In genomic region chr1:65048781-65049180, GRCm38 (mm10) we compare ENCODE assay signal across 8 mouse cellular contexts. TPM values are rescaled to one million over a fixed set of nuclear protein-coding genes. Genes with fewer than 3 reads are reported as not detected.
DNase-seq lines count a peak whose midpoint lies in the region; ATAC-seq lines count a peak whose summit lies in the region.

No protein-coding gene starts in this region.

- WGBS in embryonic facial prominence, embryonic 12.5 days = 50% methylated on average over 12 of the region's 12 CpGs
- WGBS in forebrain, embryonic 15.5 days = 47% methylated on average over 12 of the region's 12 CpGs
- 70% methylated on average over 12 of the region's 12 CpGs for WGBS in liver, embryonic 11.5 days

- H3K36me3 ChIP-seq in embryonic facial prominence, embryonic 12.5 days = no peaks in the 10 kb centered on the region
- no peaks in the 10 kb centered on the region for H3K36me3 ChIP-seq in forebrain, embryonic 15.5 days
- H3K36me3 ChIP-seq in liver, embryonic 11.5 days (ENCODE audit: control insufficient read depth, insufficient read depth, low read length) = no peaks in the 10 kb centered on the region

- H3K27me3 ChIP-seq in embryonic facial prominence, embryonic 12.5 days = no peaks in the 10 kb centered on the region
- H3K27me3 ChIP-seq in forebrain, embryonic 15.5 days = no peaks in the 10 kb centered on the region
- H3K27me3 ChIP-seq in liver, embryonic 11.5 days (replicated peaks; ENCODE audit: control insufficient read depth, insufficient read depth, low read length) = no peaks in the 10 kb centered on the region

- peak; percentile 39 for DNase-seq in embryo, embryonic 10 days (ENCODE audit: low spot score)
- no peak for DNase-seq in embryo, embryonic 11 days
- DNase-seq in A20 (ENCODE audit: low read depth, low spot score) = peak; percentile 11
- DNase-seq in kidney, postnatal 4 days = peak; percentile 59 to 68
- peak; percentile 32 for DNase-seq in testis, postnatal 14 days (ENCODE audit: low spot score)
- DNase-seq in liver, embryonic 11.5 days (ENCODE audit: low spot score) = no peak

- 0 out of 2 replicates have a peak, but pooled peaks cover 9% of the 10 kb centered on the region for H3K4me1 ChIP-seq in embryonic facial prominence, embryonic 12.5 days
- no peaks in the 10 kb centered on the region for H3K4me1 ChIP-seq in forebrain, embryonic 15.5 days
- H3K4me1 ChIP-seq in liver, embryonic 11.5 days (replicated peaks; ENCODE audit: control insufficient read depth, insufficient read depth, low read length) = no peaks in the 10 kb centered on the region

- ATAC-seq in embryonic facial prominence, embryonic 12.5 days (ENCODE audit: insufficient number of reproducible peaks, insufficient read depth, low FRiP score, low TSS enrichment) = peak; percentile 8; the same call in 1 of the 2 replicates
- no peak for ATAC-seq in forebrain, embryonic 15.5 days (replicated peaks)
- no peak for ATAC-seq in liver, embryonic 11.5 days (replicated peaks; ENCODE audit: low FRiP score)

- no peak overlapping the region for H3K4me2 ChIP-seq in embryonic facial prominence, embryonic 12.5 days (replicated peaks)
- no peak overlapping the region for H3K4me2 ChIP-seq in forebrain, embryonic 15.5 days (replicated peaks)
- no peak overlapping the region for H3K4me2 ChIP-seq in liver, embryonic 11.5 days

- no peaks in the 10 kb centered on the region for H3K9me3 ChIP-seq in embryonic facial prominence, embryonic 12.5 days
- no peaks in the 10 kb centered on the region for H3K9me3 ChIP-seq in forebrain, embryonic 15.5 days
- H3K9me3 ChIP-seq in liver, embryonic 11.5 days (ENCODE audit: control insufficient read depth, low read length) = no peaks in the 10 kb centered on the region

- H3K27ac ChIP-seq in embryonic facial prominence, embryonic 12.5 days = no peak overlapping the region
- no peak overlapping the region for H3K27ac ChIP-seq in forebrain, embryonic 15.5 days (replicated peaks)
- H3K27ac ChIP-seq in liver, embryonic 11.5 days (ENCODE audit: low read depth, low read length) = no peak overlapping the region

- no peak overlapping the region for H3K9ac ChIP-seq in embryonic facial prominence, embryonic 12.5 days
- no peak overlapping the region for H3K9ac ChIP-seq in forebrain, embryonic 15.5 days (replicated peaks)
- H3K9ac ChIP-seq in liver, embryonic 11.5 days (ENCODE audit: low read depth, low read length) = no peak overlapping the region

- no peak overlapping the region for H3K4me3 ChIP-seq in embryonic facial prominence, embryonic 12.5 days
- H3K4me3 ChIP-seq in forebrain, embryonic 15.5 days = no peak overlapping the region
- no peak overlapping the region for H3K4me3 ChIP-seq in liver, embryonic 11.5 days (ENCODE audit: low read depth, low read length)

RNA-seq across cellular contexts. Expression of gene Cryge, which starts 2.2 kb away (rescaled TPM):
- 16.1 and 29.2 TPM in 2 replicates for polyA plus RNA-seq in embryonic facial prominence, embryonic 12.5 days (2016; fragmentation: Nextera tagmentation; extraction: Ambion mirVana)
- polyA plus RNA-seq in forebrain, embryonic 15.5 days (2015; fragmentation: Nextera tagmentation; extraction: Ambion mirVana) = not detected in 2 replicates
- not detected in 2 replicates for polyA plus RNA-seq in liver, embryonic 11.5 days (2014; fragmentation: Nextera tagmentation; extraction: Ambion mirVana)

RNA-seq across cellular contexts. Expression of gene Crygd, which starts 14.5 kb away (rescaled TPM):
- polyA plus RNA-seq in embryonic facial prominence, embryonic 12.5 days (2016; fragmentation: Nextera tagmentation; extraction: Ambion mirVana) = 4.4 and 6.0 TPM in 2 replicates
- polyA plus RNA-seq in forebrain, embryonic 15.5 days (2015; fragmentation: Nextera tagmentation; extraction: Ambion mirVana) = not detected in 2 replicates
- not detected in 2 replicates for polyA plus RNA-seq in liver, embryonic 11.5 days (2014; fragmentation: Nextera tagmentation; extraction: Ambion mirVana)

RNA-seq across cellular contexts. Expression of gene Akr1cl, which starts 16.2 kb away (rescaled TPM):
- 0.50 TPM in 2 replicates for polyA plus RNA-seq in embryonic facial prominence, embryonic 12.5 days (2016; fragmentation: Nextera tagmentation; extraction: Ambion mirVana)
- not detected in 2 replicates for polyA plus RNA-seq in forebrain, embryonic 15.5 days (2015; fragmentation: Nextera tagmentation; extraction: Ambion mirVana)
- 0.23 TPM in 1 of 2 replicates, not detected in the other for polyA plus RNA-seq in liver, embryonic 11.5 days (2014; fragmentation: Nextera tagmentation; extraction: Ambion mirVana)

RNA-seq across cellular contexts. Expression of gene Crygc, which starts 24.7 kb away (rescaled TPM):
- polyA plus RNA-seq in embryonic facial prominence, embryonic 12.5 days (2016; fragmentation: Nextera tagmentation; extraction: Ambion mirVana) = 6.9 and 15.0 TPM in 2 replicates
- not detected in 2 replicates for polyA plus RNA-seq in forebrain, embryonic 15.5 days (2015; fragmentation: Nextera tagmentation; extraction: Ambion mirVana)
- not detected in 2 replicates for polyA plus RNA-seq in liver, embryonic 11.5 days (2014; fragmentation: Nextera tagmentation; extraction: Ambion mirVana)

RNA-seq across cellular contexts. Expression of gene Crygb, which starts 33.3 kb away (rescaled TPM):
- 5.9 and 6.7 TPM in 2 replicates for polyA plus RNA-seq in embryonic facial prominence, embryonic 12.5 days (2016; fragmentation: Nextera tagmentation; extraction: Ambion mirVana)
- polyA plus RNA-seq in forebrain, embryonic 15.5 days (2015; fragmentation: Nextera tagmentation; extraction: Ambion mirVana) = not detected in 2 replicates
- not detected in 2 replicates for polyA plus RNA-seq in liver, embryonic 11.5 days (2014; fragmentation: Nextera tagmentation; extraction: Ambion mirVana)

Comparison
In these comparisons a context has a peak if more than half of its experiments do, and no peak if none do; other contexts are left out.
1. DNase-seq: peak in embryo, embryonic 10 days (single experiment), A20 (single experiment), kidney, postnatal 4 days (2 of 2) and testis, postnatal 14 days (single experiment); none in embryo, embryonic 11 days (single experiment) and liver, embryonic 11.5 days (single experiment).
2. RNA of gene Cryge, which starts 2.2 kb away (polyA plus RNA-seq): 16.1 to 29.2 TPM in embryonic facial prominence, embryonic 12.5 days; not detected in forebrain, embryonic 15.5 days and not detected in liver, embryonic 11.5 days; every median in the first group is over 10 times any median in the second.